Mouse (Mus musculus): ENCODE measurements around the gene 5430427O19Rik.

- no peak for TF ChIP-seq CTCF (IDR thresholded peaks at IDR 0.05; ENCODE audit: insufficient read depth, low read depth, low read length)
- no peak for TF ChIP-seq POLR2A (IDR thresholded peaks at IDR 0.05; ENCODE audit: insufficient read depth, low read depth, low read length)
Observed at GRCm38 (mm10) chrX:85901195-85901594, 31.0 kb downstream of the 5430427O19Rik start.
